Mouse (Mus musculus) G1E (cell line): Measurements from ENCODE around the gene Hdac4. TPM values are rescaled to one million over a fixed set of nuclear protein-coding genes. Genes with fewer than 3 reads are reported as not detected.

ENCODE experiments used
- ATAC-seq: 2 replicates; pipeline ENCODE4 v1.8.0; 2016; ENCODE audit warnings: mild to moderate bottlenecking; ENCODE audit not compliant: insufficient number of reproducible peaks, poor library complexity, low FRiP score, severe bottlenecking; ENCODE audit errors: extremely low read depth
- DNase-seq: peaks from one replicate; pipeline ENCODE4 v3.0.0; 2012; ENCODE audit warnings: low spot score
- H3K27me3 ChIP-seq: 2 replicates; pipeline ENCODE4 v1.6.1; 2012; ENCODE audit warnings: mild to moderate bottlenecking, low read length, inconsistent platforms; ENCODE audit not compliant: insufficient read depth
- H3K36me3 ChIP-seq: replicated peaks from 2 replicates; pipeline ENCODE3; 2012; ENCODE audit warnings: mild to moderate bottlenecking, inconsistent platforms
- H3K4me1 ChIP-seq: 2 replicates; pipeline ENCODE4 v1.6.1; 2012; ENCODE audit warnings: low read depth, low read length, inconsistent platforms, mixed read lengths; ENCODE audit not compliant: insufficient read depth
- H3K4me3 ChIP-seq: 2 replicates; pipeline ENCODE4 v1.5.1; 2012; ENCODE audit warnings: low read depth, mild to moderate bottlenecking, inconsistent platforms, low read length, moderate library complexity, mixed read lengths
- H3K9me3 ChIP-seq: replicated peaks from 2 replicates; pipeline ENCODE4 v1.6.1; 2012; ENCODE audit warnings: inconsistent platforms
- CTCF ChIP-seq: IDR thresholded peaks from 2 replicates; pipeline ENCODE4 v1.5.1; 2012; ENCODE audit warnings: low read depth, low read length, inconsistent platforms, mixed read lengths
- GATA1 ChIP-seq: IDR thresholded peaks from 2 replicates; pipeline ENCODE4 v1.6.1; 2012; ENCODE audit warnings: borderline replicate concordance, low read length, inconsistent platforms, mixed read lengths
- GATA2 ChIP-seq: IDR thresholded peaks from 2 replicates; pipeline ENCODE4 v1.6.1; 2012; ENCODE audit warnings: low read depth, low read length, inconsistent platforms, borderline replicate concordance
- POLR2AphosphoS5 ChIP-seq: IDR thresholded peaks from 2 replicates; pipeline ENCODE4 v1.6.1; 2012; ENCODE audit warnings: low read depth, low read length, inconsistent platforms; ENCODE audit not compliant: insufficient replicate concordance
- TAL1 ChIP-seq: conservative IDR thresholded peaks from 2 replicates; pipeline ENCODE4 v1.6.1; 2012; ENCODE audit warnings: low read depth, low read length, inconsistent platforms, mixed read lengths
- polyA plus RNA-seq: library from polyadenylated mRNA; stranded (reverse); fragments of >175 nt; gene quantifications from 2 replicates; pipeline ENCODE4 v1.2.3, GENCODE M21; 2012
- total RNA-seq, 2 experiments: library from RNA; stranded (forward) in 1 of 2; stranded (reverse) in 1 of 2; fragments of 200-1000 nt in 1 of 2; fragments of >200 nt in 1 of 2; fragmentation: Nextera tagmentation in 1 of 2; gene quantifications; 2 replicates each; pipeline ENCODE4 v1.2.3; 2014 to 2017

The Hdac4 gene
- total and polyA plus RNA-seq, 3 experiments = 15.0 to 27.2 (median 19.7) TPM

DNA sequence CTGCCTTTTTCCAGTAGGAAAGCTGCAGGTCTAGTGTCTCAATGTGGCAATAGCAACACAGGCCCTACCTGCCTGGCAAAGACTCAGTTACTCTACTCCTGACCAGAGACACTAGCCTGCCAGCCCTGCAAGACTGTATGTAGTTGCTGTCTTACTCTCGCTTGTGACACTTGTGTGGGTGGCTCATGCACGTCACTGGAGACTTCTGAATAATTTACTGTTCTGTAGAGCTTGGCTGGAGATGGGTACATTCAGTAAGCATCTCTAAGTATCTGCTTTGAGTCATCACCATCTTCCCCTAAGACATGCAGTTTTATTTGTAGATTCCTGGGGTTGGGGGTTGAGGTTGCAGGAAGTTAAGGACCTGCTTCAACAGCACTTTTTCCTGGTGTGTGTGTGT is 252.9 kb downstream of the Hdac4 start:
- Histone ChIP-seq H3K9me3 (no peaks in the 10 kb centered on the region), H3K36me3 (peaks cover 94% of the 10 kb centered on the region), H3K4me1 (no peaks in the 10 kb centered on the region), H3K4me3 (no peak overlapping the region), H3K27me3 (no peaks in the 10 kb centered on the region)
- DNase-seq (no peak), ATAC-seq (no peak)
- TF ChIP-seq TAL1 (no peak), GATA1 (no peak), GATA2 (no peak), POLR2AphosphoS5 (no peak), CTCF (no peak)

DNA sequence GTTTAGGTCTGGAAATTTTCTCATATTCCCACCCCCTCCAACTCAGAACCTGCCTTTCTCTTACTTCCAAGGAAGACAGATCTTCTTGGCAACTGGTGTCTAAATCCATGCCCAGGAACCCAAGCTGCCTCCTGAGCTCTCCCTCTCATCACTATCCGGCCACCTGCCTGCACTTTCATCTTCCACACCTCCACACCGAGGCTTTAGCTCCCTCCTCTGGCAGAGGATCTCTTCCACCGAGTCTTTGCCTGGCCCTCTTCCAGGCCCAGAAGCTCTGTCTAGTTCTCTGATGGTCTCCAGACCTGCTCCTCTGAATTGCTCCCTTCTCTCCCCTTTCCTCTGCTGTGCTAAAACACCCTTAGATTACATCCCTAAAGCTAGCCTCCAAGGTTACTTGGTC is 253.5 kb downstream of the Hdac4 start:
- no peak for ATAC-seq
- H3K27me3 ChIP-seq = no peaks in the 10 kb centered on the region
- no peak overlapping the region for H3K4me3 ChIP-seq
- no peak for DNase-seq
- H3K9me3 ChIP-seq = no peaks in the 10 kb centered on the region
- H3K4me1 ChIP-seq = no peaks in the 10 kb centered on the region
- TF ChIP-seq GATA2 = no peak
- no peak for TF ChIP-seq CTCF
- no peak for TF ChIP-seq POLR2AphosphoS5
- no peak for TF ChIP-seq GATA1
- TF ChIP-seq TAL1 = no peak
- peaks cover 94% of the 10 kb centered on the region for H3K36me3 ChIP-seq

DNA sequence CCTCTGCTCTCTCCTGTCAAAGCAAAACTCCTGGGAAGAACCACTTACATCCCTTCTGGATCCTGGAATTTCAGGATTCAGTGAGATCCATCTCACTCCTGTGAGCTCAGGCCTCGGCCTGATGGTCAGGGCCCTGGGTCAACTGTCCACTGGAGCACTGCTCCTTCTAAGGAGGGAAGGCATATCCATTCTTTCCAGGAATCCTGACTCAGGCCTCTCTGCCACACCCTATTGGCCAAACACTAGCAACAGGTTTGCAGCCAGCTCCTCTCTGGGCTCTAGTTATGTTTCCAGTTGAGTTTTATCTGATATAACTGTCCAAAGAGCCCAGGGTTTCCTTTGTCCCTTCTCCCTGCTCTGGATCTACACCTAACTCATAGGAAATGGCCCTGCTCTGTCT is 254.4 kb downstream of the Hdac4 start:
- H3K4me1 ChIP-seq = no peaks in the 10 kb centered on the region
- peaks cover 94% of the 10 kb centered on the region for H3K36me3 ChIP-seq
- TF ChIP-seq GATA1 (no peak), POLR2AphosphoS5 (no peak), TAL1 (no peak), GATA2 (no peak), CTCF (no peak)
- ATAC-seq = no peak
- no peaks in the 10 kb centered on the region for H3K9me3 ChIP-seq
- DNase-seq = no peak
- no peaks in the 10 kb centered on the region for H3K27me3 ChIP-seq
- H3K4me3 ChIP-seq = no peak overlapping the region

DNA sequence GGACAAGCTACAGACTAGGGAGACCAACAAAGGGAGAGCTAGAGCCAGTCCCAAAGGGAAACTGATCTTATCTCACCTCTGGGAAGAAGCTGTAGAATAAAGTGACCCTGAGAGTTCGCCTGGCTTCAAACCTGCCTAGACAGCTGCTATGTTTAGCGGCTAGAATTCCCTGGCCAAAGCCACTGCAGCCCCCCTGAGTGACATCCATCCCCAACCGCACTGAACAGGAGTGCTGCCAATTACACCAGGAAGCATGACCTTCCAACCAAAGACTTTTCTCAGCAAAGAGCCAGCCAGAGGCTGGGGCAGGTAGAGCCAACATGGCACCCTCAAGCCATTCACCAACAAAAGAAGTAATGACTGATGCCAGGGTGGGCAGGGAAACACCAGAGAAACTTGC is 260.3 kb downstream of the Hdac4 start:
- Histone ChIP-seq H3K9me3 (no peaks in the 10 kb centered on the region), H3K4me3 (no peak overlapping the region), H3K4me1 (no peaks in the 10 kb centered on the region), H3K27me3 (no peaks in the 10 kb centered on the region), H3K36me3 (peaks cover 87% of the 10 kb centered on the region)
- TF ChIP-seq POLR2AphosphoS5 = no peak
- no peak for TF ChIP-seq GATA1
- no peak for TF ChIP-seq GATA2
- TF ChIP-seq TAL1 = no peak
- TF ChIP-seq CTCF = no peak
- DNase-seq (no peak), ATAC-seq (no peak)

DNA sequence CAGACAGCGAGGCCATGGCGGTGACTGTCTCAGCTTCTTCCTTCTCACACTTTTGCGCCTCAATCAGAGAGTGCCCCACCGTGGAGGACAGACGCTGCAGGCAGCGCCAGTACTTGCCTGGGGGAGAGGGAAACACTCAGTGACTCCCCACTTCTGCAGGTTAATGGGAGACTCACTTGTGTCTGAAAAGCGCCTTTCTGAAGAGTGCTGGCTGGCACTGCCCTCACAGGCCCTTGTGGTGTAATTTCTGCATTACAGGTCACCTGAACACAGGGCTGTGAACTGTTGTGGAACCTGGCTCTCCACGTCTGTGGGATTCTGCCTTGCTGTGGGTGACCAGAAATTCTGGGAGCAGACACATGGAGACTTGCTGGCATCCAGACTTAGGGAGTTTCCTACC is 261.8 kb downstream of the Hdac4 start:
- TF ChIP-seq GATA2 = no peak
- no peak for TF ChIP-seq GATA1
- TF ChIP-seq CTCF = no peak
- TF ChIP-seq POLR2AphosphoS5 = no peak
- no peak for TF ChIP-seq TAL1
- no peaks in the 10 kb centered on the region for H3K9me3 ChIP-seq
- H3K4me3 ChIP-seq = no peak overlapping the region
- no peak for DNase-seq
- no peak for ATAC-seq
- no peaks in the 10 kb centered on the region for H3K27me3 ChIP-seq
- H3K4me1 ChIP-seq = no peaks in the 10 kb centered on the region
- H3K36me3 ChIP-seq = peaks cover 89% of the 10 kb centered on the region

DNA sequence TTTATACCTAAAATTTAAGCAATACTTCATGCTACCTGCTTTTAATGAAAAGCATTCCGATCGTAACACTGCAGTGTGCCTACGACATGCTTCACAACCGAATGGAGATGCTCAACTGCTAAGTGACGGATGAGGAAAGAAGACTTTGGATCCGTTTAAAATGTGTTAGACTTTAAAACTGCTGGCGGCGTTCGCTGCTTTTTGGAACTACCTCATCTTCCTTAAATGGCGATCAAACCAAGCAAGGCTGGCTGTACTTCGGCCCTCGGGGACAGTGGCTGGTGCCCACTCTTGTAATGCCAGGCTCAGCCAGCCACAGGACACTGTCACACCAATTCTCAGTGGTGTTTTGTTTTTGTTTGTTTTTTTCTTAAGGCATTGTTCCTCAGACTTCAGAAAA is 263.3 kb downstream of the Hdac4 start:
- Histone ChIP-seq H3K36me3 (peaks cover 84% of the 10 kb centered on the region), H3K4me3 (no peak overlapping the region), H3K27me3 (no peaks in the 10 kb centered on the region), H3K9me3 (no peaks in the 10 kb centered on the region), H3K4me1 (no peaks in the 10 kb centered on the region)
- no peak for ATAC-seq
- DNase-seq = no peak
- TF ChIP-seq POLR2AphosphoS5 (no peak), TAL1 (no peak), GATA1 (no peak), CTCF (no peak), GATA2 (no peak)

DNA sequence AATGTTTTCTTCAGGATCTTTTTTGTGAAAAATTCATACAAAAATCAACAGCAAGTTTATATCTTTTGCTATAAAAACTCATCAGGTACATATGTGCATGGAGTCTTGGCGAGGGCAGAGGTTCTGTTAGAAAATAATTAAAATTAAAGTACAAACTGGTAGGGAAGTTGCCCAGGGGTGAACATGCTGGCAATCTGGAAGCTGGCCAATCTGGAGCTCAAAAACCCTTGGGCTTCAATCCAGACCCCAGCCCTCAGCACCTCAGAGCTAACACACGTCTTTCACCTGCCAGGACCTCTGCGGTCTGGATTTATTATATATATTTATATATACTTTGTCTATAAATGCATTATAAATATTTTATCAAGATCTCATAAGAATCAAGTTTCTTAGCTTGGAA is 263.7 kb downstream of the Hdac4 start:
- H3K9me3 ChIP-seq = no peaks in the 10 kb centered on the region
- peaks cover 81% of the 10 kb centered on the region for H3K36me3 ChIP-seq
- TF ChIP-seq TAL1 (no peak), CTCF (no peak), GATA2 (no peak), GATA1 (no peak)

More for the DNA sequence above, 263.7 kb downstream of the Hdac4 start:
- Histone ChIP-seq H3K4me3 (no peak overlapping the region), H3K4me1 (no peaks in the 10 kb centered on the region), H3K27me3 (no peaks in the 10 kb centered on the region)
- no peak for DNase-seq
- ATAC-seq = no peak
